Mouse (Mus musculus): ENCODE data around the gene Vmn1r117. TPM values are rescaled to one million over a fixed set of nuclear protein-coding genes. Genes with fewer than 3 reads are reported as not detected.
"Not testable (repeated sequence)": the region's sequence is repeated elsewhere in the genome, so short reads cannot be mapped to it uniquely, and the experiment has no call there.

The Vmn1r117 gene
- not detected in 2 replicates for polyA plus RNA-seq (2012; rRNA removed)

- DNase-seq; H3K27ac ChIP-seq (ENCODE audit: insufficient read depth, low read depth, low read length); H3K36me3 ChIP-seq (ENCODE audit: control insufficient read depth, insufficient read depth, low read length); H3K27me3 ChIP-seq (replicated peaks; ENCODE audit: control insufficient read depth, insufficient read depth, low read length); H3K4me1 ChIP-seq (ENCODE audit: control insufficient read depth, insufficient read depth, low read length); H3K4me3 ChIP-seq (ENCODE audit: insufficient read depth, low read depth, low read length): not testable (repeated sequence)
- no CpG with 5 or more reads among the region's 2 CpGs for WGBS
These were observed at the start of gene Vmn1r117 for GRCm38 (mm10) chr7:20884021-20884420. Gene Vmn1r117, minus strand, starts transcription at chr7:20884121.

DNA sequence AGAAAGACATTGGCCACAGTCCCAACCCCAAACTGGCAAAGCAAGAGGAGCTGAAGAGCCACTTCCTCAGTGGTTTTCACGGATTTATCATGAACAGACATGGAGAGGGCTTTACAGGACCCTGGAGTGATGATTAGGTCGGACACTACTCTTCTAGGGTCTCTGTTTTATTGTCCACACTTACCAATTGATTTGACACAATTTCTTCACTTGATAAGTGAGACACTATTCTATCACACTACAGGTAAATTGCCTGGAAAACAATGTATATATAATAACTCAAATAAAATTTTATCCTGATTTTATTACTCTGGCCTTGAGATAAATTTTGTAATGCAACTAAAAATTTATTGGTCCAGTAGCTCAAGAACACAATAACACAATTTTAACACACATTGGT lies 28.3 kb upstream of the Vmn1r117 start, which contains the start of gene Vmn1r118:
Vmn1r118 (minus strand) TSS at position 101 of the 400 bp plus-strand sequence.
- not testable (repeated sequence) for H3K4me1 ChIP-seq (ENCODE audit: control insufficient read depth, insufficient read depth, low read length); H3K27me3 ChIP-seq (replicated peaks; ENCODE audit: control insufficient read depth, insufficient read depth, low read length); H3K4me3 ChIP-seq (ENCODE audit: insufficient read depth, low read depth, low read length); H3K36me3 ChIP-seq (ENCODE audit: control insufficient read depth, insufficient read depth, low read length); H3K27ac ChIP-seq (ENCODE audit: insufficient read depth, low read depth, low read length); DNase-seq
- no CpG with 5 or more reads among the region's 2 CpGs for WGBS

GRCm38 (mm10) chr7:20871956-20872355 lies 12.0 kb downstream of the Vmn1r117 start, which contains the start of gene Vmn1r116:
Gene Vmn1r116, plus strand, starts transcription at chr7:20872256.
- not testable (repeated sequence) for H3K27me3 ChIP-seq (replicated peaks; ENCODE audit: control insufficient read depth, insufficient read depth, low read length); H3K36me3 ChIP-seq (ENCODE audit: control insufficient read depth, insufficient read depth, low read length); H3K4me1 ChIP-seq (ENCODE audit: control insufficient read depth, insufficient read depth, low read length); H3K27ac ChIP-seq (ENCODE audit: insufficient read depth, low read depth, low read length); DNase-seq; H3K4me3 ChIP-seq (ENCODE audit: insufficient read depth, low read depth, low read length)
- 44% methylated on average over 3 of the region's 3 CpGs for WGBS

DNA sequence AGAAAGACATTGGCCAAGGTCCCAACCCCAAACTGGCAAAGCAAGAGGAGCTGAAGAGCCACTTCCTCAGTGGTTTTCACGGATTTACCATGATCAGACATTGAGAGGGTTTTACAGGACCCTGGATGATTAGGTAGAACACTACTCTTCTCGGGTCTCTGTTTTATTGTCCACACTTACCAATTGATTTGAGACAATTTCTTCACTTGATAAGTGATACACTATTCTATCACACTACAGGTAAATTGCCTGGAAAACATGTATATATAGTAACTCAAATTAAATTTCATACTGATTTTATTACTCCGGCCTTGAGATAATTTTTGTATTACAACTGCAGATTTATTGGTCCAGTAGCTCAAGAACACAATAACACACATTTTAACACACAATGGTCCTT lies 39.0 kb downstream of the Vmn1r117 start, which contains the start of gene Vmn1r115:
Vmn1r115 (minus strand) TSS at position 101 of the 400 bp plus-strand sequence.
- 85% methylated on average over 1 of the region's 3 CpGs for WGBS
- H3K27me3 ChIP-seq (replicated peaks; ENCODE audit: control insufficient read depth, insufficient read depth, low read length); DNase-seq; H3K27ac ChIP-seq (ENCODE audit: insufficient read depth, low read depth, low read length); H3K36me3 ChIP-seq (ENCODE audit: control insufficient read depth, insufficient read depth, low read length); H3K4me3 ChIP-seq (ENCODE audit: insufficient read depth, low read depth, low read length); H3K4me1 ChIP-seq (ENCODE audit: control insufficient read depth, insufficient read depth, low read length): not testable (repeated sequence)

Other genes with a start within 250 kb of the Vmn1r117 start
- gene Vmn1r107, start 215.2 kb downstream of the Vmn1r117 start, polyA plus RNA-seq (2012; rRNA removed): not detected in 2 replicates
- gene Vmn1r111, start 180.9 kb downstream of the Vmn1r117 start, polyA plus RNA-seq (2012; rRNA removed): not detected in 2 replicates
- gene Gm10668, start 153.5 kb downstream of the Vmn1r117 start, polyA plus RNA-seq (2012; rRNA removed): not detected in 2 replicates
- gene Vmn1r112, start 112.9 kb downstream of the Vmn1r117 start, polyA plus RNA-seq (2012; rRNA removed): not detected in 2 replicates
- gene Vmn1r113, start 96.8 kb downstream of the Vmn1r117 start, polyA plus RNA-seq (2012; rRNA removed): not detected in 2 replicates
- gene Vmn1r114, start 71.9 kb downstream of the Vmn1r117 start, polyA plus RNA-seq (2012; rRNA removed): not detected in 2 replicates
- not detected in 2 replicates for gene Vmn1r115, start 39.1 kb downstream of the Vmn1r117 start, polyA plus RNA-seq (2012; rRNA removed)
- not detected in 2 replicates for gene Vmn1r116, start 11.9 kb downstream of the Vmn1r117 start, polyA plus RNA-seq (2012; rRNA removed)
- not detected in 2 replicates for gene Vmn1r118, start 28.2 kb upstream of the Vmn1r117 start, polyA plus RNA-seq (2012; rRNA removed)
- gene Vmn1r119, start 128.3 kb upstream of the Vmn1r117 start, polyA plus RNA-seq (2012; rRNA removed): not detected in 2 replicates
- not detected in 2 replicates for gene Vmn1r120, start 169.7 kb upstream of the Vmn1r117 start, polyA plus RNA-seq (2012; rRNA removed)
- gene Vmn1r121, start 214.4 kb upstream of the Vmn1r117 start, polyA plus RNA-seq (2012; rRNA removed): not detected in 2 replicates